Mouse (Mus musculus) CD8-positive naive resting alpha-beta T cell, adult 2 months (primary cell): ENCODE measurements around the gene Akr1b8.
"Not testable (repeated sequence)": the region's sequence is repeated elsewhere in the genome, so short reads cannot be mapped to it uniquely, and the experiment has no call there.

Experiments used
- DNase-seq, 2 experiments: peaks; one replicate each; pipeline ENCODE4 v3.0.0; 2022; ENCODE audit warnings: low read depth in 2 of 2, low spot score in 2 of 2

Akr1b8 gene

DNA sequence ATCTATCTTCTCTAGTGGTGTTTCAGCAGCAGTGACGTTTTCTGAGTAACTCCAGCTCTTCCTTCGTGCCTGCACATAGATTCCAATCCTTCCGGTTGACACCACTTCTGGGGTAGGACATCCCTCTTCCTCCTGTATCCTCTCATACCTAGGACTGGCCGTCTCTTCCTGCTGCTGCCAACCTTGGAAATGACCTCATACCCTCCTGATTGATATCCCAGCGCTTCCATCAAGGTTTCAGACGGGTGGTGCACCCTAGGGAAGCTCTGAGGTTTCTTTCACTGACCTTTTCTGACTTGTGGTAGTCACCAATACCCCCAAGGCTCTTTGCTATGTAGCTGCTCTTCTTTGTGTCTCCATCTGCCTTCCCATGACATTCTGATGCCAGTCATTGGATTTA, 44.5 kb downstream of the Akr1b8 start:
- no peak for DNase-seq

GRCm38 (mm10) chr6:34399606-34400220, 45.8 kb downstream of the Akr1b8 start:
- DNase-seq = no peak

GRCm38 (mm10) chr6:34400696-34401095, 46.8 kb downstream of the Akr1b8 start:
- no peak for DNase-seq

DNA sequence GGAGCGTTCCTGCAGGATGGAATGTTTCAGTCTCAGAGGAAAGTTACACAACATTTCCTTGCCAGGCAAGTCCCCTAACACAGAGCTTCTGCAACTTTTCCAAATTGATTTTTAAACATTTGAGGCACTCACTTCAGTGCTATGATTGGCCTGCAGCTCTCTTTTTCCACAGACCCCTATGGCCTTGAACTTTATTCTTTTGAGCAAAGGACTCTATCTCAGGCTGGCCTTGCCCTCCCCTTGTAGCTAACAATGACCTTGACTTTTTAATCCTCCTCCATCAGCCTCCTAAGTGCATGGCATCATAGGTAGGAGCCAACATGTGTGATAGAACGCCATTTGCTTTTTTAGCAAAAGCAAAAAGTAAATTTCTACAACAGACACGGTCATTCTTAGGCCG, 52.8 kb downstream of the Akr1b8 start:
- no peak for DNase-seq

- DNase-seq = no peak
Measured at GRCm38 (mm10) chr6:34407403-34407802, 53.5 kb downstream of the Akr1b8 start.

DNA sequence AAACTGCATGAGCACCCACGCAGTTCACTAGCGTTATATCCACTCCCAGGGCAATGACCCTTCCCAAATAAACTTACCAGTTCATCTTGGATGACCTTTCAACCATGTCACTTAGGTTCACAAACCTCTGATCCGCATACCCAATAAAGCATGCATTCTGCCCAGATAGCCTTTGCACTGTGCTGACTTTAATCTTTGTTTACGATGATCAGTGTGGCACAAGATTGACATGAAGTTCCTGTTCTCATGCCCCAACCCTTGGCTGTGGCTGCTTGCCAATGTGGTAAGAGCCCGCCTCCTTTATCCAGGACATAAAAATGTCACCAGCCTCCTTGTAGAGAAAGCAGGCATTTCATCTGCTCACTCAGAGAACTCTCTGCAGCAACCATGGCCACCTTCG, 58.1 kb downstream of the Akr1b8 start, which contains the start of gene Akr1b7:
Akr1b7 (plus strand) TSS at position 312 of the 400 bp plus-strand sequence.
- no peak for DNase-seq

DNA sequence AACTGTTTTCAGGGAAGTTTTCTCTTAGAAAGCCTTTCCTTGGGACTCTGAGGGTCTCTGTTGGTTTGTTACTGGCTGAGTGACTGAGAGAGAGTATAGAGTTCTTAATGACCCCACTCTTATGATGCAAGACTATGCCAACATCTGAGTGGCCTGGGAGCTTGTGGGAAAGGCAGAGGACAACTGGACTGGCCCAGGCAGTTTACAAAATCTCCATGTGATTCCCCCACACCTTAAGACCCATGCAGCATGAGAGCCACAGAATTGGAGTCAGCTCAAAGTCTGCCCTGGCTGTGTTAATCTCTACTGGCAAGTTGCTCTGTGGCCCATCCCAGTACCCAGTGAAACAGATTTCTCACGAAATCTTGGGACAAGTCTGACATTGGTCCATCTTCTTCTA, 58.8 kb downstream of the Akr1b8 start:
- DNase-seq = no peak

DNA sequence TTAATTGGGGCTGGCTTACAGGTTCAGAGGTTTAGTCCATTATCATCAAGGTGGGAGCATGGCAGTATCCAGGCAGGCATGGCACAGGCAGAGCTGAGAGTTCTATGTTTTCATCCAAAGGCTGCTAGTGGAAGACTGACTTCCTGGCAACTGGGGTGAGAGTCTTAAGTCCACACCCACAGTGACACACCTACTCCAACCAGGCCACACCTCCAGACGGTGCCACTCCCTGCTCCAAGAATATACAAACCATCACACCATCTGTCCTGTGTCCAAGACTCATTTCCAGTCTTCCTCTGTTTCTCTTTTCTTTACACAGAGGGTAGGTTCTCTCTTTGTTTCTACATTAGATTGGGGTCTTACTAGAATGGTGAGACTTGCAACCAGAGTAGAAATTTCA, 59.5 kb downstream of the Akr1b8 start:
- DNase-seq = not testable (repeated sequence)

DNA sequence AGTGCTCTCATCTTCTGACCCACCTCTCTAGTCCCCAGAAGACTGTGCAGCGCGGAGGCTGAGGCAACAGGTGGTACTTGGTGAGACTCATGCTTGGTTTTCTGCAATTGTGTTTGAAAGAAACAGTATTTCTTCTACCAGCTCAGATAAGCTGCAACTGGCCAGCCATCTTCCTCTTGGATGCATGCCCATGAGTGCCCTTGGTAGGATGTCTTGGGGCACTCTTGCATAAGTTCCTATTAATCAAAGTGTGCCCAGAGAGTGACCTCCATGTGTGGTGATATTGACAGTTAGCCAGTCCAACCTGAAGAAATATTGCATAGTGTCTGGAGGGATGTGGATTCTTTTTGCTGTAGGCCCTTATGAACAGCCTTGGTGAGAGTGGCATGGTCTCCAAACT, 62.6 kb downstream of the Akr1b8 start:
- DNase-seq = no peak
